Mouse (Mus musculus): ENCODE measurements at regions not wholly inside any gene's neighbourhood (a gene's known extent, or its start where the extent isn't known, plus 50 kb on each side); places are given as distances from the start of the nearest gene placed in this dataset.

DNA sequence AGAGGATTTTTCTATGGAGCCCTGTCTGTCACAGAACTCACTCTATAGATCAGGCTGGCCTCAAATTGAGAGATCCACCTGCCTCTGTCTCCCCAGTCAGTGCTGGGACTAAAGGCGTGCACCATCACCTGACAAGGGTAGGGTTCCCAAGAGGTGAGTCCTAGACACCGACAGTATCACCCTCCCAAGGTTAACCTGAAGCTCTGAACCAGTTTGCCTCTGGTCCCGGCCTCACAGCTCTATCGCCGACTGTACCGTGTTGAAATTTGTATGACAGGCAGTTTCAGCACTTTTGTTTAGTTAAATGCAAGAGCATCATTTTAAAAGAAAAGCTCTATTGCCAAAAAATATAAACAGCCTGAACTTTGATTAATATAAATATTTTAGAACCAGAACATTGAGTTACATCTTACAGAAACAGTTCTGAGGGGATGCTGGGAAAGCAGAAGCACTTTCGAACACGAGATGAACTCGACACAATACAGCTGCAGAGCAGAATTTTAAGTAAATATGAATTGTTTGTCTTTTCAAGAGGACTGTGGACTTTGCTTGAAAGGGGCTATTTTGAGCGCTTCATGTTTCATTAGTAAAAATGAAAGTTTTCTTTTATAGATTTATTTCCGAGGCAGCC, 189.2 kb upstream of the Adgrl2 start:
- DNase-seq (ENCODE audit: low spot score in 2 of 2), result no peak

DNA sequence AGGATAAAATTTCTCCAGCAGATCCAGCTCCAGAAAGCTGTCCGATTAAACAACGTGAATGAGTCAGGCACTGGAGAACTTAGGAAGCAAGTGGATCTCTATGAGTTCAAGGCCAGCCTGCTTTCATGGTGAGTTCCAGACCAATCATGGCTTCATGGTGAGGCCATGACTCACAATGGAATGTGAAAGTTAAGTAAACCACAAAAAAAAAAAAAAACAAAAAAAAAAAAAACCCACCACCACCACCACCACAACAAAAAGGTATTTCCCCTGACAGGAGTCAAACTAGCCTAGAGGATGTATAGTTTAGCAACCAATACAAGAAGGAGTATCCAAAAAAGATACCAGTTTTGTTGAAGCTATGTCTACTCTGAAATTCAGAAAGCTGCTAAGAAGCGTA, 188.5 kb upstream of the Adgrl2 start:
- no peak for DNase-seq (ENCODE audit: low spot score in 2 of 2)

DNA sequence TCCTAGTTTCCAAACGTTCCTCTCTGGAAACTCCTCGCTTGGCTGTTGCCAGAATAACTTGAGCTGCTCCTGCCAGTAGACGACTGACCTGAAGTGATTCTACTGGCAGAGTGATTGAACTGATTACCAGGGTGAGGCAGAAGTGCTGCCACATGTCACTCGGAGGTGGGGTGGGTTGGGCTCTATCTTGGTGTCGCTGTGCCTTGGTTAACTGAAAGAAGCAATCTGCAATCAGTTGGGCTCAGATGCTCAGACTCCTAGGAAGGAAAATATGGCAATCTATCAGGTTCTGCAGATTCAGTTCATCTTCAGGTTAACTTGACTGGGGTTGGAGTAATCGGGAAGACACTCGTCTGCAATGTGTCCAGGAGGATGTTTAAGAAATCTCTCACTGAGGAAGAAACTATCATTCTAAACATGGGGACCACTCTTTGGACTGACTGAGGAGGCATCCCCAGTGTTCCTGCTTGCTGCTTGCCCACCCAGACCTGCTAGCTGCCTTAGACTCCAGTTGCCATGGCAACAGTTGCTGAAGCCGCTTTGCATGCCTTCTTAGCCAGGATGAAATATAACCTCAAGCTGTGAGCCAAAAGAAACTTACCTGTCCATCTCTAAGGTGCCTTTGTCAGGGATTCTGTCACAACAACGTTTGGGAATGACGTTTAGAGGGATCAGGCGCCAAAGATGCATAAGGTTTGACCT, 184.5 kb upstream of the Adgrl2 start:
- DNase-seq (ENCODE audit: low spot score in 2 of 2), result peak in 1 of 2 experiments; percentile 36

DNA sequence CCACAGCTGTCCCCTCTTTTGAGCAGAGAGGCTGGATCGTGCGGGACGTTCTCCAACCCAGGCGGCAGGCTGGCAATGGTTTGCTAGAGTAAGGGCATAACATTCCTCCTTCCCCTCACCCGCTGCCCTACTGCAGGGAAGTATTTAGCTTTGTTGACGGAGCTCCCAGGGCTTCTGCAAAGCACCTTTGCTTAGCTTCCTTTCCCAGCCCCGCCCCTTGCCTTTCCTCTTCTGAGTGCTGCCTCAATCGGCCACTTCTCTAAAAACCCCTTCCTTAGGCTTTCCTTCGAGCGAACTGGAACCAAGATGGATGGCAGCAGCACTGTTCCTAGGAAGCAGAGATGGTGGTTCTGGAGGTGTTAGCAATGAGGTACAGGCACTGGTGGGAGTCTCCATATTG, 183.2 kb upstream of the Adgrl2 start:
- DNase-seq (ENCODE audit: low spot score in 2 of 2), result no peak

DNA sequence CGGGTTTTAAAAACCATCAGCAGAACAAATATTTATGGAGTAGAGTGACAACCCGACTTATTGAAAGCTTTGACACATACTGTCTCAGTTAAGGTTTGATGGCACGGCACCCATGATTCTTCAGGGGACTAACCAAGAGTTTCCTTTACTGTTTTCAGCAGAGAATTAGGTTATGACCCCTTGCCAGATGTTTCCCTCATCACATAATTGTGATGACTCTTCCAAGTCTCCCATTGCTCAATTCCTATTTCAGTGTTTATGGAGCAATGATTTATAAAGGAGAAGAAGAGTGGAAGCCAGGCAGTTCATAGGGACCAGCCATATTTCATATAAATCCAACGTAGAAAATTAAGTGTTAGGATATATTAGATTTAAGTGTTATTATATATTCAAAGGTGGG, 181.4 kb upstream of the Adgrl2 start:
- no peak for DNase-seq (ENCODE audit: low spot score in 2 of 2)

DNA sequence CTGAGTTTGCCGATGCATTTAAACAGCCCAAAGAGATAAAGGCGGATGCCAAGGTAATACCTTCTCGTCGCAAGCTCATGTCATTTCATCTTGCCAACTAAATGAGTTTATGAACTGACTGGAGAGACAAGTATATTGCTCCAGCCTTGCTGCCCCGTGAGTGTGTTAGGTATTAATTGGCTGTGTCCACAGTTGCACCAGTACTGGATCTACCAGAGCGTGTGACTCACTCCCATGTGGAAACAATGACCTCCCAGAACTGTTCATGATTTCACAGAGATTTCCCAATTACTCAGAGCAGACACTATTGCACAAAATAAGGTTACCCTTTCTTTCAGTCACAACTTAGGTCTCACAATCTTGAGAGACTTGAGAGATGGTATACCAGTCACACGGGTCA, 179.8 kb upstream of the Adgrl2 start:
- no peak for DNase-seq (ENCODE audit: low spot score in 2 of 2)

DNA sequence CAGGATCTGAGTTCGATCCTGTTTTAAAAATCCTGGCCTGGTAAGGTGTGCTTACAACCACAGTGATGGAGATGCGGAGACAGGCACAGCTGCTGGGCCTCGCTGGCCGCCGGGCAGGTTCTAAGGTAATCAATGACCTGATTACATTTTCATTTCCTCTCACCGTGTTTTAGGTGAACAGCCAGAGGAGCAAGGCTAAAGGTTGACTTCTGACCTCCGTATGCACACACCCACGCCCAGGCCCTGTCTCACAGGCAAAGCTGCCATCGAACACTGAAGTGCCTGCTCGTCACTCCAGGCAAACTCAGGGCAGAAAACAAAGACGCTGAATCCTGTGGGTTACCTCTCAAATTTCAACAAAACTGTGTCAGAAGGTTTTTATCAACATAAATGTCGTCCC, 179.1 kb upstream of the Adgrl2 start:
- no peak for DNase-seq (ENCODE audit: low spot score in 2 of 2)

DNA sequence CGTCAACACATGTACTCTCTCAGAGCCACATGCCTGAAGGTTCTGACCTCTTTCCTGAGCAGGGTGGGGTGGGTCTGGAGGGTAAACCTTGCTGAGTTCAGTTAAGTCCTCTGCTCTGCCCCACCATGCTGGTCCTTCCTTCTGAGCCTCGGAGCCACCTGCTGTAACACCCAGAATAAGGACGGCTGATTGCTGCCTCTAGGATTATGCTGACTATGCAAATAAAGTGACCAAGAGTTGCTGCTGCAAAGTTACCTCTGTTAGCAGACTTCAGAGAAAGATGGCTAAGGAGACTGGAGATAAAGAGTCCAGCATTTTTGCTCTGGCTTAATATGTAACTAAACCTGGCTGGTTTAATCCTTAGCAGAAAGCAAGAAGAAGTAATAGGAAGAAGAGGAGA, 177.6 kb upstream of the Adgrl2 start:
- no peak for DNase-seq (ENCODE audit: low spot score in 2 of 2)

DNA sequence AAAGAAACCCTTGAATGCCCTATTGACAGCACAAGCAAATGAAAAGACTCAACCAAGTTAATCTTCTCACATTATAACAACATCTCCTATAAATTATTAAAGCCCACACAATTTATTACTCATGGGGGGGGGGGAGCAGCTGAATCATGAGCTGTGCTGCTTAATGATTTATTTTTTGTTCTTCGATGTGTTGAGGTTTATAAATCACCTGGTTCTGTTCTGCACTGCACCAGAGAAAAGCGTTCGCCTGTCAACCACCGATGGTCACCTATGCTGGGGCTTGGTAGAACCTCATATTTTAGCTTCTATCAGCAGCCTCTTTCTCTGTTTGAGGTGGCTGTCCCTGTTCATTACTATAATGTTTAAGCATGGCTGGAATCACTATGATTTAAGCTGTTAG, 174.4 kb upstream of the Adgrl2 start:
- DNase-seq (ENCODE audit: low spot score in 2 of 2), result no peak

DNA sequence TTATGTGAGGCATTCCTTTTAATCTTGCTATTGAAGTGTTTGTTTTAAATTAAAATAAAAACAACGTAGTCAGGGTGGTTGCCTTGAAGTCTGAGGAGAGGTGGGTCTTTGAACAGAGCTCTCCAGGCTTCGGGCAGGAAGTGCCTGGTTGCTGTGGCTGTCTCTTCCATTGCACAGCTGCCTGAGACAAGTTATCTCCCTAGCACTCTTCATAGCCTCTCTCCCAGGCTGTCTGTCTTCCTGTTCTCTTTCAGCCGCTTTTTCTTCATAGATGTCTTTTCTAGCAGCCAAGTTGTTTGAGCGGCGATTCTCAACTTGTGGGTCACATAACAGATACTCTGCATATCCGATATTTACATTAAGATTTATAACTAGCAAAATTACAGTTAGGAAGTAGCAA, 173.2 kb upstream of the Adgrl2 start:
- no peak for DNase-seq (ENCODE audit: low spot score in 2 of 2)

DNA sequence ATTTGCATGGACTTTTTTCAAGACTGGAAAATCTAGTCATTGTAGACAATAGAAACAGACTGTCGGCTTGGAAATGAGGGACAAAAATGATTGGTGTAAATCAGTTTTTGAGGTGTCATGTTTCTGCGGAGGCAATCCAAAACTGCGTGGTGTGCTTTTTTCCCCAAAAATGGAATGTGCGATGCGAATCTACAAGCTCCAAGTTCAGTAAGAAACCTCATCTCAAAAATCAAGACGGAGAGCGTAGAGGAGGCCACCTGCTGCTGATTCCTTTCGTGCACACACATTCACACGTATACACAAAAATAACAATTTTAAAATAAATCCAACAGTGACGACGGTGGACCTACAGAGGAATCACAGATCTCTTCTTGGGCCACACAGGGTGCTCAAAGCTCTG, 170.5 kb upstream of the Adgrl2 start:
- DNase-seq (ENCODE audit: low spot score in 2 of 2), result no peak

DNA sequence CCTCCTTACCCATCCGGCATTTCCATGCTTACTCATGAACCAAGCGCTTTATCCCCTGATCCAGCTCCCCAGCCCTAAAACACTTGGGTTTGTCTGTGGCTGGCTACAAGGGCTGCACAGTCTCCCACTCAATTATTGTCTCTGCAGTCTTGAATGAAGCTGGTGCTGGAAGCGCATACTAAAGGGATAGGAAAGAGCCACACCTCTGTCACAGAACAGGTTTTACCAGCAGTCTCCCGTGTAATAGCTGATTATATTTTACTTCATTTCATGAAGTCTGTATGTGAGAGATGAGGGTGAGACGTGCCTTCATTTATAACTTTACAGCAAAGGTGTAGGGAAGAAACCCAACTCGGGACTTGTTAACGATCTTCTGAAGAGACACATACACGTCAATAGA, 167.0 kb upstream of the Adgrl2 start:
- no peak for DNase-seq (ENCODE audit: low spot score in 2 of 2)

DNA sequence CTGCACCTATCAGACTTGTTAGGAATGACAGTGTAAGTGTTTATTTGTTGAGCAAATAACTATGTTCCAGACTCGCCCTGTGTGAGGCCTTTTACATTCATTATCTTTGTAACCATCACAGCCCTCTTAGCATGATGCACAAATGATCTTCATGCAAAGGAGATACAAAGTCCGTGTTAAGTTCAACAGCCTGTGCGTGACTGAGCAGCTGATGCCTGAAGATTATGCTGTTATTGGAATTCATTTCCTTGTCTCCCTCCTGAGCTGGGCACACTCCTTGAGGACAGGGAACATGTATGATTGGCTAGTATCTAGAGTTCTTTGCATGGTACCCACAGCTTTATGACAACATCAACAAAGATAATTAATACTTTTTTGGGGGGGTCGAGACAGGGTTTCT, 162.0 kb upstream of the Adgrl2 start:
- no peak for DNase-seq (ENCODE audit: low spot score in 2 of 2)

DNA sequence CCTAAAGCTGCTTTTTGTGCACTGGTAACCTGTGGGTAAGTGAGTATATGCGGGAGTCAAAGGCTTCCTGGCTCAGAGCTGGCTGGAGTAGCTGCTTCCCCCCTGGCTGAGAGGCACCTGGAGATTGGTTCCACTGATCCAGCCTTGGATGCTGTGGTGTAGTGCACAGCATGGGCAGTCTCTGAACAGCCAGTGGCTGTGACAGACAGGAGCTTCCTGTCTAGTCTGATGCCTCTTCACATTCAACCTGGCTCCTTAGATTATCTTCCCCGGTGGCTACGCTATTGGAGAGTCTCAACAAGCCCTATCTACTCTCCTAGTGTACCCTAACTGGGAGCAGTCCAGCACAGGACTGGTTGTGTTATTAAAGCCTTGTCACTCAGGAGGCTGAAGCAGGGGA, 160.4 kb upstream of the Adgrl2 start:
- DNase-seq (ENCODE audit: low spot score in 2 of 2), result no peak

DNA sequence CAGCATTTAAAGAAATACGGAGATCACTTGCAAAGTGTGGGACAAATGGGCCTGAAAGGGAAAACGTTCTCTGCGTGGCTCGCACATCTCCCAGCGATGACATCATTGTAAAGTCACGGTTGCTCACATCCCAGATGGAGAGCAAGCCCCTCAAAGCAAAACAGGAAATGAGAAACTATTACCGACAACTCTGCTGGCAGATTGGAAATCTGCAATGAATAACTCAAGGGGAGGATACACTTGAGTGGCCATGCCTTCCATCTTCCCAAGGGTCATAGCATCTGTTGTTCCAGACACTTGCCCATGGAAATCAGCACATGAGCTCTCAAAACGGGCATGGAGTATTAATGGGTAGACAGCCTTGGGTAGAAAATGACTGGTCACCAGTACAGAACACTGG, 158.3 kb upstream of the Adgrl2 start:
- no peak for DNase-seq (ENCODE audit: low spot score in 2 of 2)

DNA sequence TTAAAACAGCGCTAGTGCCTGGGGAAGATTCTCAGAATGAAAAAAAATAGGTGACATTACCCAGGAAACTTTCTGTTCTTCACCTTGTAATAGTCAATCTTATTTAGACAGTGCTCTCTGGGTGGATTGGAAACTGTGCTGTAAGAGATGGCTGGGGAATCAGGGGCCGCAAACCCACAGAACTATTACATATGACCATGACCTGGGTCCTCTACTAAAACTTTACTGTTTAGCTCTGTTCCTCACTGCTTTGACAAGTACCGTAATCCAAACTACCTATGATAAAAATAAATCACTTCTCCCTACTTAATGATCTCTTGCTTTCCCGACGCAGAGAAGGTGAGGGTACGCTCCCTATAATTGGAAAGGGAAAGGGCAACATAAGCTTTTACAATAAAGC, 157.6 kb upstream of the Adgrl2 start:
- DNase-seq (ENCODE audit: low spot score in 2 of 2), result no peak

DNA sequence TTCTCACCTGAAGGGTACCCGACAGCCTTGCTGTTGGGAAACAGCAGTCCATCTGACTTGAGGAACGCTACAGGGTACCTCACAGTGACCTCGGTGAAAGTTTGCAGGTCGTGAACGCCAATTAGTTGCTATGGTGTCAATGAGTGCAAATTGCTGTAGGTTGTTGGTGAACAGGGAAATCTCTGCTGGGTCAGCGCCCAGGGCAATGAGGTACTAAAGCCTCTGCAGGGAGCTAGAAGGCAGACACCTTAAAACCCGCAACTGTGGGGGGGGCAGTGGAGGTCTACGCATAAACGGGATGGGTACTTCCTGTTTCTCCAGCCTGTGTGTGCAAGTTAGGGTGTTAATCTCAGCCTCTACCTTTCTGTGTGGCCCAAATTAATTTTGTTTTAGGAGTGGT, 156.3 kb upstream of the Adgrl2 start:
- no peak for DNase-seq (ENCODE audit: low spot score in 2 of 2)

DNA sequence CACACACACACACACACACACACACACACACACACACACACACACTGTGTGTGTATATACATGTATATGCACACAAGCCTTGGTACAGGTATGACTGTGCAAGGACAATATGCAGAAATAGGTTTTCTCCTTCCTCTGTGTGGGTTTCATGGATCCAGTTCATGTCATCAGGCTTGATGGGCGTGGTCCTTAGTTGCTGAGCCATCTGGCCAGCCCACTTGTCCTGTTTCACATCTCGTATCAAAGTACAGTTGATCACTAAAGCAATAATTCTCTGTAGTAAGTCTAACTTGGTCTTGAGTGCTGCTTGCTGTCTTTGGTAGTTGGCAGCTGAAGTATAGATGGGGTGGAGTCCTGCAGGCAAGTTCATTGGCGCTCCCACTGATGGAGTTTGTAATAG, 150.1 kb upstream of the Adgrl2 start:
- DNase-seq (ENCODE audit: low spot score in 2 of 2), result no peak

DNA sequence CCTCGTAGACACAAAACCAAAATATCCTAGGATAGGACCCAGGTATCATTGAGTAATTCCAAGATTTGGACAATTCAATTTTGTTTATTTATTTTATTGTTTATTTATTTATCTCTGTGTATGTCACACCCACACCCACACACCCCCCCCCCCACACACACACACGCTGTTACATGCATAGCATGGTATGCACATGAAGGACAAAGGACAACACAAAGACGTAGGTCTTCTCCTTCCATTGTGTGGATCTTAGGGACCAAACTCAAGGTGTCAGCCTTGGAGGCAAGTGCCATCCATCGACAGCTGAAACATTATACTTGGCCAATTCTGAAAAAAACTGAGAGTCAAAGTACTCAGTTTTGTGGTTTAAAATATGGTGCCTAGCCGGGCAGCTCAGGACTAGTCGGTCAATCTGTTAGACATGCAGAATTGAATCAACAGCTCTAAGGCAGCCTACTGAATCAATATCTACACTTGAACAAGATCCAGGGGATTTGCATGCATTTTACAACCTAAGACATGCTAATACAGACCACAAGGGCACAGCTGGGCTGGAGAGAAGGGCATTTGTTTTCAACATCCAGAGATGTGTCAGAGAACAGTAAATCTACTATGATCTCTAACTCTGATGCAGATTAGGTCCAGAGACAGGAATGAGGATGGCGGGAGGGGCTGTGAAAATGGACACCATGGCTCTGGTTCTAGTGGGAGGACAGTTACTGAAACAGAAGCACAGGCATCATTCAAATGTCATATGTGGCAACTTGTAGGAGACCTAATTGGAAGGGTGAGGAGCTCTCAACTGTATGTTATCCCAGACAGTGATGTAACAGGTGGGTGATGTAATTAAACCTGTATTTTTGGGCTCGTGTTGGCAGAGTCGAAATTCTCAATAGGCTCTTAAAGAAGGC, 143.9 kb upstream of the Adgrl2 start:
- DNase-seq (ENCODE audit: low spot score in 2 of 2), result no peak

DNA sequence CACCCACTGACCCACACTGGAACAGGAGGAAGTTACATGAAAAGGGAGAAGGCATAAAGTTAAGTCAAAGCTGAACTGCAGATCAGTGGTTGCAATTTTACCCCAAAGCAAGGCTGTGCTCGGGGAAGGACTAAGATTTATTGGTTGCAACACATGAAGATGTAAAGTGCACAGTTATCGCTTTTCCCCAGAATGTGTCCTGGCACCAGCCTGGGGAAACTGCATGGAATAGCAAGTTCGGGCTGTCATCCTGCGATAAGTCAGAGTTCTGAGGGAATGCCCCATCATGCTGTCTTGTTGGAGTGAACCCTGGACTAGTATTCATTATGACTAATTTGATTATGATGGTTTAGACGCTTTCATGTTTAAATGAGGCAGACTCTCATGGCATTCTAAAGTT, 128.5 kb upstream of the Adgrl2 start:
- no peak for DNase-seq (ENCODE audit: low spot score in 2 of 2)

DNA sequence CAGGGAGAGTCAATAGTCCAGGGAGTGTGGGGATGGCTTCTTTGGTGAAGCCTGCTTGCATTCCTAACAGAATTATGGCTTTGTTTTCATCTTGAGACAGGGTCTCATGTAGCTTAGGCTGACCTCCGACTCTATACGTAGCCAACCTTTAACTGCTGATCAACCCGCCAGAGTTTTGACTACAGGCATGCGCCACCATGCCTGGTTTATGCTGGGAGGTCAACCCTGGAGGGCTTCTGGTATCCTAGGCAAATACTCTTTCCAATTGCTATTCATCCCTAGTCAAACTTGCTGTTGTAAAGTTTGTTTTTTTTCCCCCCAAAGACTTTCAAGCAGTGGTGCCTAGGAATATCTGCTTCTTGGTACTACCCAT, 127.3 kb upstream of the Adgrl2 start:
- DNase-seq (ENCODE audit: low spot score in 2 of 2), result no peak

DNA sequence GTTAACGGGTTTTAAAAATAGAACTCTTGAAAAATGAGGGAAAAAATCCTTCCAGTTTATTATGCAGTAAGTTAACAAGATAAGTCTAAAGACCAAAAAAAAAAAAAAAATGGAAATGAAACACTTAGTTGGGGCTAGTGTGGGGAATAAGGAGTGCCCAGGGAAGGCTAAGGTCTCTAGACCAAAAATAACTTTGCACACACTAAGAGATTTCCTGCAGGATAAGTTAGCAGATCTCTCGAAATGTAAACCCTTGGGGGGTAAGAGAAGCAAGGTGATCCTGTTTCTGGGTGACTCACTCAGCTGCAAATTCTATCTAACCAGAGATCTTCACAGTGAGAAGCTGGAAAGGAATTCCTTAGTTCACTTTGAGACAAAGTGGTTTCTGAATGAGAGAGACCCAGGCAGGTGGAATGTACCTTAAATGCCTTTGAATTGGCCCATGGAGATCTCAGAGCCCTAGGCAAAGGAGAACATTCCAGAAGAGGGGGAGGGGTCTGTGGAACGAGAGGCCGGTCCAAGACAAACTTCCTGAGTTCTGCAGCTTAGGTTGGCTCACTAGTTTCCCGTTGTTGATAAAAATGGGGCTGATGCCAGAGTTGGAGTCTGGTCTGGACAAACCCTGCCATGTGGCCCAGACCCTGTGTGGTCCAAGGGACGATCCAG, 126.8 kb upstream of the Adgrl2 start:
- DNase-seq (ENCODE audit: low spot score in 2 of 2), result no peak
